Mouse (Mus musculus): Measurements from ENCODE around the gene Pitpnm2. TPM values are rescaled to one million over a fixed set of nuclear protein-coding genes. Genes with fewer than 3 reads are reported as not detected.

Pitpnm2 gene
- polyA plus RNA-seq, 1 experiment from 2014 or later, result 3.4 TPM

GRCm38 (mm10) chr5:124201564-124201963 is 48.0 kb downstream of the Pitpnm2 start:
- Histone ChIP-seq H3K27me3 (ENCODE audit: control insufficient read depth, insufficient read depth, low read length) (no peaks in the 10 kb centered on the region), H3K4me1 (ENCODE audit: control insufficient read depth, insufficient read depth, low read length) (peaks cover 5% of the 10 kb centered on the region), H3K9ac (replicated peaks; ENCODE audit: low read length) (no peak overlapping the region), H3K27ac (replicated peaks; ENCODE audit: low read depth, low read length) (no peak overlapping the region), H3K36me3 (replicated peaks; ENCODE audit: control insufficient read depth, insufficient read depth, low read depth, low read length) (no peaks in the 10 kb centered on the region), H3K9me3 (replicated peaks; ENCODE audit: control insufficient read depth, low read length) (no peaks in the 10 kb centered on the region), H3K4me3 (ENCODE audit: low read depth, low read length) (no peak overlapping the region), H3K4me2 (ENCODE audit: low read depth, low read length) (no peak overlapping the region)
- 83% methylated on average over 2 of the region's 2 CpGs for WGBS
- no peak for DNase-seq (ENCODE audit: low spot score)
- ATAC-seq (replicated peaks; ENCODE audit: insufficient number of reproducible peaks, low FRiP score, low TSS enrichment, low read depth), result no peak

DNA sequence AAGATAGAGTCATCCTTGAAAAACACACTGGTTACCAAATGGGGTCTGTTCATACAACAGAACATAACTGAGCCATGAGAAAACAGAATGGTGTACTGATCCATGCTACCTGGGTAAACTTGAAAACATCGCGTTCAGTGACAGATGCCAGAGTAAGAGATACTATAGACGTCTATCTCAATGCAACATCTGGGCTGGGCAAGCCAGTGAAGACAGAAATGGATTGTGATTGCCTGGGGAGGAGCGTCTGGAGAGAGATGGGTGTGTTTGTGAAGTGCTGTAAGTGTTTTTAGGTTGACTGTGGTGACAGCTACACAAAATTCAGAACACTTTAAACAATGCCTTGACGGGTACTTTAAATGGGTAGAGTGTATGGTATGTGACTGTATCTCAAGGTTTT is 48.7 kb downstream of the Pitpnm2 start:
- Histone ChIP-seq H3K27me3 (ENCODE audit: control insufficient read depth, insufficient read depth, low read length) (no peaks in the 10 kb centered on the region), H3K9me3 (replicated peaks; ENCODE audit: control insufficient read depth, low read length) (no peaks in the 10 kb centered on the region), H3K27ac (replicated peaks; ENCODE audit: low read depth, low read length) (no peak overlapping the region), H3K4me3 (ENCODE audit: low read depth, low read length) (no peak overlapping the region), H3K9ac (replicated peaks; ENCODE audit: low read length) (no peak overlapping the region), H3K4me2 (ENCODE audit: low read depth, low read length) (no peak overlapping the region), H3K36me3 (replicated peaks; ENCODE audit: control insufficient read depth, insufficient read depth, low read depth, low read length) (no peaks in the 10 kb centered on the region), H3K4me1 (ENCODE audit: control insufficient read depth, insufficient read depth, low read length) (no peaks in the 10 kb centered on the region; the same call in 1 of the 2 replicates)
- ATAC-seq (replicated peaks; ENCODE audit: insufficient number of reproducible peaks, low FRiP score, low TSS enrichment, low read depth), result no peak
- WGBS, result 67% methylated on average over 5 of the region's 5 CpGs
- no peak for DNase-seq (ENCODE audit: low spot score)

- no peak for DNase-seq (ENCODE audit: low spot score)
- no peak overlapping the region for H3K27ac ChIP-seq (replicated peaks; ENCODE audit: low read depth, low read length)
- H3K9me3 ChIP-seq (replicated peaks; ENCODE audit: control insufficient read depth, low read length), result no peaks in the 10 kb centered on the region
- WGBS, result 81% methylated on average over 5 of the region's 5 CpGs
- H3K9ac ChIP-seq (replicated peaks; ENCODE audit: low read length), result no peak overlapping the region
- no peak overlapping the region for H3K4me3 ChIP-seq (ENCODE audit: low read depth, low read length)
- no peaks in the 10 kb centered on the region for H3K4me1 ChIP-seq (ENCODE audit: control insufficient read depth, insufficient read depth, low read length)
- H3K36me3 ChIP-seq (replicated peaks; ENCODE audit: control insufficient read depth, insufficient read depth, low read depth, low read length), result no peaks in the 10 kb centered on the region
- no peak for ATAC-seq (replicated peaks; ENCODE audit: insufficient number of reproducible peaks, low FRiP score, low TSS enrichment, low read depth)
- H3K27me3 ChIP-seq (ENCODE audit: control insufficient read depth, insufficient read depth, low read length), result no peaks in the 10 kb centered on the region
- no peak overlapping the region for H3K4me2 ChIP-seq (ENCODE audit: low read depth, low read length)
Observed at GRCm38 (mm10) chr5:124199168-124199567, 50.4 kb downstream of the Pitpnm2 start.

GRCm38 (mm10) chr5:124198473-124198872 is 51.1 kb downstream of the Pitpnm2 start:
- no peak overlapping the region for H3K27ac ChIP-seq (replicated peaks; ENCODE audit: low read depth, low read length)
- H3K9me3 ChIP-seq (replicated peaks; ENCODE audit: control insufficient read depth, low read length), result no peaks in the 10 kb centered on the region
- no peak overlapping the region for H3K4me2 ChIP-seq (ENCODE audit: low read depth, low read length)
- H3K9ac ChIP-seq (replicated peaks; ENCODE audit: low read length), result no peak overlapping the region
- H3K4me1 ChIP-seq (ENCODE audit: control insufficient read depth, insufficient read depth, low read length), result no peaks in the 10 kb centered on the region
- H3K4me3 ChIP-seq (ENCODE audit: low read depth, low read length), result no peak overlapping the region
- ATAC-seq (replicated peaks; ENCODE audit: insufficient number of reproducible peaks, low FRiP score, low TSS enrichment, low read depth) (no peak), DNase-seq (ENCODE audit: low spot score) (no peak)
- H3K27me3 ChIP-seq (ENCODE audit: control insufficient read depth, insufficient read depth, low read length), result no peaks in the 10 kb centered on the region
- 84% methylated on average over 7 of the region's 7 CpGs for WGBS
- H3K36me3 ChIP-seq (replicated peaks; ENCODE audit: control insufficient read depth, insufficient read depth, low read depth, low read length), result no peaks in the 10 kb centered on the region

DNA sequence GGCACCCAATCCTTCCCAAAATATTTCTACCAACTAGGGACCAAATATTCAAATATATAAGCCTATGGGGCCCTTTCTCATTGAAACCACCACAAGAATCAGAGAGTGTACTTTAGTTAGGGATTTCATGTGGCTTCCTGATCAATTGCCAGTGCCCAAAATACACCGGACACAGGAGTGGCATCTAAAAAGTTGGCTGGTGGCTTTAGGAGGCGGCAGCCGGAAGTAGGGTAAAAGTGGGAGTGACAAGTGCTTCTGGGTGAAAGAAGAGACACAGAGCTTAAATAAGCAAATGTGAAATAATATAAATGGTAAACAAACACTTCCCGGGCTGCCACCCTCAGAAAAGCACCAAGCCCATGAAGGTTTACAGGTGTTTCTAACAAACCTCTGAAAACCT is 53.5 kb downstream of the Pitpnm2 start:
- no peak overlapping the region for H3K9ac ChIP-seq (replicated peaks; ENCODE audit: low read length)
- 91% methylated on average over 4 of the region's 4 CpGs for WGBS
- H3K4me3 ChIP-seq (ENCODE audit: low read depth, low read length), result no peak overlapping the region
- DNase-seq (ENCODE audit: low spot score) (no peak), ATAC-seq (replicated peaks; ENCODE audit: insufficient number of reproducible peaks, low FRiP score, low TSS enrichment, low read depth) (no peak)
- no peaks in the 10 kb centered on the region for H3K9me3 ChIP-seq (replicated peaks; ENCODE audit: control insufficient read depth, low read length)
- H3K4me1 ChIP-seq (ENCODE audit: control insufficient read depth, insufficient read depth, low read length), result no peaks in the 10 kb centered on the region
- H3K27me3 ChIP-seq (ENCODE audit: control insufficient read depth, insufficient read depth, low read length), result no peaks in the 10 kb centered on the region
- no peaks in the 10 kb centered on the region for H3K36me3 ChIP-seq (replicated peaks; ENCODE audit: control insufficient read depth, insufficient read depth, low read depth, low read length)
- no peak overlapping the region for H3K4me2 ChIP-seq (ENCODE audit: low read depth, low read length)
- no peak overlapping the region for H3K27ac ChIP-seq (replicated peaks; ENCODE audit: low read depth, low read length)

DNA sequence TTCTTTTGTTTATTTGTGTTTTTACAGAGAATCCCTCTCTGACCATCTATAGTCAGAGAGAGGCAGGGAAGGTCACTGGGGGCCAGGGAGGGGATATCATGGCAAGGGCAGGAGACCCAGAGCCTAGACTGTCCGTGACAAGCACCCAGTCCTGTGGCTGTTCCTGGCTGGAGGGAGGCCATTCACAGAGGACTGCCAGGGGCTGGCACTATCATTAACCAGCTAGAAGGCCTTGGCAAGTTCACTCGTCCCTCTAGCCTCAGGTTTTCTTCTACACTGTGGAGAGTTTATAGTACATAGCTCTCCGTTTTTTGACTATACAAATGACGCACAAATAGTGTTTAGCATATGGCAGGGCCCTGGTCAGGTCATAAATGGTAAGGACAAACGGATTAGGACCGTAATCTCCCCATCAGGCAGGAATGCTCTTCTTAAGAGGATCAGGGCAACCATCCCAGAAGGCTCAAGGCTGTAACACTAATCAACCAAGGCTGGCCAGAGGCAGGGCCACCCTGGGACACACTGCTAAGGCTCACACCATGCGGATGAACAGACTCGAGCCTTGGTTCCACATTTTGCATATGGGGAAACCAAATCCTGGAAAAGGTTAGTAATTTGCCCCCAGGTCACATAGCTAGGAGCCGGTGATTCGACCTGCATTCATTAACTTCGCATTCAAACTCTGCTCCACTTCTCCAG is 55.0 kb downstream of the Pitpnm2 start:
- no peaks in the 10 kb centered on the region for H3K4me1 ChIP-seq (ENCODE audit: control insufficient read depth, insufficient read depth, low read length)
- no peak overlapping the region for H3K9ac ChIP-seq (replicated peaks; ENCODE audit: low read length)
- no peak overlapping the region for H3K4me2 ChIP-seq (ENCODE audit: low read depth, low read length)
- no peaks in the 10 kb centered on the region for H3K9me3 ChIP-seq (replicated peaks; ENCODE audit: control insufficient read depth, low read length)
- H3K36me3 ChIP-seq (replicated peaks; ENCODE audit: control insufficient read depth, insufficient read depth, low read depth, low read length), result no peaks in the 10 kb centered on the region
- no peak for ATAC-seq (replicated peaks; ENCODE audit: insufficient number of reproducible peaks, low FRiP score, low TSS enrichment, low read depth)
- WGBS, result 53% methylated on average over 11 of the region's 11 CpGs
- no peak overlapping the region for H3K4me3 ChIP-seq (ENCODE audit: low read depth, low read length)
- H3K27me3 ChIP-seq (ENCODE audit: control insufficient read depth, insufficient read depth, low read length), result no peaks in the 10 kb centered on the region
- no peak for DNase-seq (ENCODE audit: low spot score)
- no peak overlapping the region for H3K27ac ChIP-seq (replicated peaks; ENCODE audit: low read depth, low read length)

DNA sequence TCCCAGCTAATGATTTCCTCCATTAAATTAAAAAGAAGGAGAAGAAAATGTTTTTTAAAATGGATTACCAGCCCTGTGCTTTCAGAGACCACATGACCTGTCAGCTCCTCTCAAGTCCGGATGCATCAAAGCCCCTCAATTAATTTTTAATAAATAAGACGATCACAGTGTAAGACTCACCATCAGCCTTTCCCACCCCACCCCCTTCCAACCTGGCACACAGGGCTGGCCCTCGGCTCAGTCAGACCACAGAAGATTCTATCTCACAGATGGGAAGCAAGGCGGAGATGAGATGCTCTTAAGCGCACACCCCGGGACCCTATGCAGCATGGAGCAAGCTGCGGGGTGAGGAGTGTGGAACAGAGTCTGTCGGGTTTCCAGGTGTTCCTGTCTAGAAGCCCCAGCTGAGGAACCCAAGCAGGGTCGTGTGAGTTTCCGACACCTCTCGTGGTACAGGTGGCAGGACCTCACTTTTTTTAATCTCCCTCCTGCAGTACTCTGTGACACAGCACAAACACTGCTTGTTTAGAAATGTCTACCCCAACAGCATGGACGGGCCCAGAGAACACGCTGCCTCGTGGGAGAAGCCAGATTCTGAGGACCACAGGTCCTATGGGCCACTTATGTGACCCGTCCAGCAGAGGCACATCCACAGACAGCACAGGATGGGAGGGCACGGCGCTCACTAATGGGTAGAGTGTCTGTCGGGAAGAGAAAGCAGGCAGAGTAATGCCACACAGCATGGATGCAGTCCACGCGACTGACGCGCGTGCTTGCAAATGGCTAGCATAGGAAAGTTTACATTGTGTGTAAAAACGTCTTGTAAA is 56.1 kb downstream of the Pitpnm2 start:
- H3K4me1 ChIP-seq (ENCODE audit: control insufficient read depth, insufficient read depth, low read length), result no peaks in the 10 kb centered on the region
- no peak overlapping the region for H3K4me3 ChIP-seq (ENCODE audit: low read depth, low read length)
- H3K27ac ChIP-seq (replicated peaks; ENCODE audit: low read depth, low read length), result no peak overlapping the region
- ATAC-seq (replicated peaks; ENCODE audit: insufficient number of reproducible peaks, low FRiP score, low TSS enrichment, low read depth), result peak; percentile 42; the same call in 1 of the 2 replicates
- H3K9me3 ChIP-seq (replicated peaks; ENCODE audit: control insufficient read depth, low read length), result no peaks in the 10 kb centered on the region
- H3K27me3 ChIP-seq (ENCODE audit: control insufficient read depth, insufficient read depth, low read length), result no peaks in the 10 kb centered on the region
- H3K36me3 ChIP-seq (replicated peaks; ENCODE audit: control insufficient read depth, insufficient read depth, low read depth, low read length), result no peaks in the 10 kb centered on the region
- no peak overlapping the region for H3K9ac ChIP-seq (replicated peaks; ENCODE audit: low read length)
- DNase-seq (ENCODE audit: low spot score), result no peak
- no peak overlapping the region for H3K4me2 ChIP-seq (ENCODE audit: low read depth, low read length)
- 79% methylated on average over 24 of the region's 24 CpGs for WGBS

DNA sequence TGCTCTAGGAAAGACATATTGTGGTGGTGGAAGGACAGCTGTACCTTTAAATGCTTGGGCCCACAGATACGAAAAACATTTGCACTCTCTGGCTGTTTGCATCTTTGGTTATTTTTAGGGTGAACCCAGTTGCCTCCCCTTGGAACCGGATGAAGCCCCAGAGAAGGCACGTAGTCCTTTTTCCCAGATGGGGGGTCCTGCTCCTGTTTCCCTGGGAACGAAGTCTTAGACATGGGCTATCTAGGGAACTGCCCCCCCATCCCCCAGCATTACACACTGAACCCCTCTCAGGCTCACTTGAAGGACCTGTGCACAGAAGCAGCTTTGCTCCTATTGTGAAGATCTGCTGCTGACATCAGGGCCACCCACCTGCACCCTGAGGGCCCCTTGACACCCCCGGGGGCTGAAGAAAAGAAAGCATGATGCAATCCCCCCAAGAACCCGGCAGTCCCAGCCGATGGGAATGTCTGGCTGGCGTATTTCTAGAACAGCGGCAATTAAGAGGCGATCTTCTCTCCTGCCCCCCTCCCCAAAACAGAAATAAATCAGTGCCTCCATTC is 56.8 kb downstream of the Pitpnm2 start:
- Histone ChIP-seq H3K4me2 (ENCODE audit: low read depth, low read length) (no peak overlapping the region), H3K27ac (replicated peaks; ENCODE audit: low read depth, low read length) (no peak overlapping the region), H3K4me3 (ENCODE audit: low read depth, low read length) (no peak overlapping the region), H3K9ac (replicated peaks; ENCODE audit: low read length) (no peak overlapping the region), H3K27me3 (ENCODE audit: control insufficient read depth, insufficient read depth, low read length) (no peaks in the 10 kb centered on the region), H3K9me3 (replicated peaks; ENCODE audit: control insufficient read depth, low read length) (no peaks in the 10 kb centered on the region), H3K4me1 (ENCODE audit: control insufficient read depth, insufficient read depth, low read length) (no peaks in the 10 kb centered on the region), H3K36me3 (replicated peaks; ENCODE audit: control insufficient read depth, insufficient read depth, low read depth, low read length) (no peaks in the 10 kb centered on the region)
- ATAC-seq (replicated peaks; ENCODE audit: insufficient number of reproducible peaks, low FRiP score, low TSS enrichment, low read depth), result no peak
- 75% methylated on average over 10 of the region's 10 CpGs for WGBS
- DNase-seq (ENCODE audit: low spot score), result no peak
